Mouse (Mus musculus): ENCODE measurements around the gene Heatr4. TPM values are rescaled to one million over a fixed set of nuclear protein-coding genes. Genes with fewer than 3 reads are reported as not detected.
A peak's percentile ranks its signal among the peaks of the same experiment; 100 is the strongest.

Gene Heatr4
- polyA plus RNA-seq, 1 experiment from 2014 or later, result not detected

DNA sequence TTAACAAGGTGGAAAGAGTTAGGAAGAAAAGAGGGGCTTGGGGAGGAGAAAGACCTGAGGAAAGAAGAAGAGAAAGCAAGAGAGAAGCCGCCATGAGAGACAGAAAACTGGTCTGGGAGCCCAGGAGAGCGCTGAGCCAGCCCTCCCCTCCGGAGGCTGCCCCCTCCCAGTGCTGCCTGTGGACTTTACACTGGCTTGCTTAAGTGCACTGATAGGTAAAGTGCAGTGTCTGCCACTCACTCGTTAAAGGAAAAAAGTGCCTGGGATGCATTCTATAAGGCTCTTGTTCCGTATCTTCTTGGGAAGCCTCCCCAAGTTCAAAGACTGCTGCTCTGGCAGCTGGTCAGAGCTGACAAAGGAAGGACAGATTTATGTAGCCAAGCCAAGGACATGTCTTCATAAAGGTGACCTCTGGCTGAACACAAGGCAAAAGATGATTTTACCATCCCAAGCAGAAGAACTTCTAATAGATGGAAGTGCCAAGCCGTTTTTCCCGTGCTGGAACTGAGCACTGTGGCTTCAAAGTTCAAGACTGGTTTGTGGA lies 59.4 kb downstream of the Heatr4 start:
- WGBS, result 58% methylated on average over 7 of the region's 7 CpGs
- Histone ChIP-seq H3K27me3 (ENCODE audit: control insufficient read depth, insufficient read depth, low read length) (no peaks in the 10 kb centered on the region), H3K36me3 (replicated peaks; ENCODE audit: control insufficient read depth, insufficient read depth, low read depth, low read length) (no peaks in the 10 kb centered on the region), H3K4me3 (ENCODE audit: low read depth, low read length) (no peak overlapping the region), H3K9ac (replicated peaks; ENCODE audit: low read length) (no peak overlapping the region), H3K9me3 (replicated peaks; ENCODE audit: control insufficient read depth, low read length) (no peaks in the 10 kb centered on the region), H3K4me1 (ENCODE audit: control insufficient read depth, insufficient read depth, low read length) (no peaks in the 10 kb centered on the region), H3K27ac (replicated peaks; ENCODE audit: low read depth, low read length) (no peak overlapping the region), H3K4me2 (ENCODE audit: low read depth, low read length) (no peak overlapping the region)
- DNase-seq (ENCODE audit: low spot score), result no peak
- no peak for ATAC-seq (replicated peaks; ENCODE audit: insufficient number of reproducible peaks, low FRiP score, low TSS enrichment, low read depth)

DNA sequence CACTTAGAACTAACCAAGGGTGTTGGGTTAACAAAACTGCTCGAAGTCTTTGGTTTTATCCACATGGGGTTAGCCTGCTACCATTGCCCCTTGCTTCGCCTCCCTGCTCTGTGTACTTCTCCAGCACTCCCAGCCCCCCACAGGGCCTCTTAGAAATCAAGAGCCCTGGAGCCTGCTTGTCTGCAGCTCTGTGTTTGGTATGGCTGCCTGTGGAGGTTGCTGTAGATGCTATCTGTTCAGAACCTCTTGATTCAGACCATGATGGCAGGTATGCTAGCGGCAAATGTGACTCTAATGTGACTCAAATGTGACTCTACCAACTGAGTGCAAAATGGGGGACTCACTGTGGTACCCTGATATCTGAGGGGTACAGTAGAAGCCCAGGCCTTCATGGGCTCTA lies 60.3 kb downstream of the Heatr4 start:
- 46% methylated on average over 3 of the region's 3 CpGs for WGBS
- Histone ChIP-seq H3K27me3 (ENCODE audit: control insufficient read depth, insufficient read depth, low read length) (no peaks in the 10 kb centered on the region), H3K4me1 (ENCODE audit: control insufficient read depth, insufficient read depth, low read length) (no peaks in the 10 kb centered on the region), H3K9me3 (replicated peaks; ENCODE audit: control insufficient read depth, low read length) (no peaks in the 10 kb centered on the region), H3K27ac (replicated peaks; ENCODE audit: low read depth, low read length) (no peak overlapping the region), H3K4me2 (ENCODE audit: low read depth, low read length) (no peak overlapping the region), H3K4me3 (ENCODE audit: low read depth, low read length) (no peak overlapping the region), H3K9ac (replicated peaks; ENCODE audit: low read length) (no peak overlapping the region; the same call in 1 of the 2 replicates), H3K36me3 (replicated peaks; ENCODE audit: control insufficient read depth, insufficient read depth, low read depth, low read length) (no peaks in the 10 kb centered on the region)
- DNase-seq (ENCODE audit: low spot score) (peak; percentile 24), ATAC-seq (replicated peaks; ENCODE audit: insufficient number of reproducible peaks, low FRiP score, low TSS enrichment, low read depth) (no peak)

DNA sequence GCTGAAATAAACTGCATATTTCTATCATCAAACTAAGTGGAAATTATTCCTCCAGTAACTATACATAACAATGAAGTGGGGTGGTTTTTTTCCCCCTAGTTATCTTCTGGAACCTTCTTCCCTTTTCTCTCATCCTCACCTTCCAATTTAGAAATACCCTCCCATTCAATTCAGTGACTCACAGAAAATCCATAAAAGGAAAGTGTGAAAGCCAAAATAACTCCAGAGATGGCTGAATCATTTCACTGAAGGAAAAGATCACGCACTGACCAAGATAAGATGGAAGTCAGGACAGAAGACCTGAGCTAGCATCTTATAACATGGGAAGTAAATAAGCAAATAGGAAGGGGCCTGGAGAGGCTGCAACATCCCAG lies 61.2 kb downstream of the Heatr4 start:
- no peaks in the 10 kb centered on the region for H3K36me3 ChIP-seq (replicated peaks; ENCODE audit: control insufficient read depth, insufficient read depth, low read depth, low read length)
- 94% methylated on average over 1 of the region's 1 CpGs for WGBS
- no peak for ATAC-seq (replicated peaks; ENCODE audit: insufficient number of reproducible peaks, low FRiP score, low TSS enrichment, low read depth)
- no peak overlapping the region for H3K4me2 ChIP-seq (ENCODE audit: low read depth, low read length)
- DNase-seq (ENCODE audit: low spot score), result no peak
- H3K4me1 ChIP-seq (ENCODE audit: control insufficient read depth, insufficient read depth, low read length), result no peaks in the 10 kb centered on the region
- no peaks in the 10 kb centered on the region for H3K9me3 ChIP-seq (replicated peaks; ENCODE audit: control insufficient read depth, low read length)
- H3K27ac ChIP-seq (replicated peaks; ENCODE audit: low read depth, low read length), result no peak overlapping the region
- H3K27me3 ChIP-seq (ENCODE audit: control insufficient read depth, insufficient read depth, low read length), result no peaks in the 10 kb centered on the region
- no peak overlapping the region for H3K4me3 ChIP-seq (ENCODE audit: low read depth, low read length)
- H3K9ac ChIP-seq (replicated peaks; ENCODE audit: low read length), result no peak overlapping the region

DNA sequence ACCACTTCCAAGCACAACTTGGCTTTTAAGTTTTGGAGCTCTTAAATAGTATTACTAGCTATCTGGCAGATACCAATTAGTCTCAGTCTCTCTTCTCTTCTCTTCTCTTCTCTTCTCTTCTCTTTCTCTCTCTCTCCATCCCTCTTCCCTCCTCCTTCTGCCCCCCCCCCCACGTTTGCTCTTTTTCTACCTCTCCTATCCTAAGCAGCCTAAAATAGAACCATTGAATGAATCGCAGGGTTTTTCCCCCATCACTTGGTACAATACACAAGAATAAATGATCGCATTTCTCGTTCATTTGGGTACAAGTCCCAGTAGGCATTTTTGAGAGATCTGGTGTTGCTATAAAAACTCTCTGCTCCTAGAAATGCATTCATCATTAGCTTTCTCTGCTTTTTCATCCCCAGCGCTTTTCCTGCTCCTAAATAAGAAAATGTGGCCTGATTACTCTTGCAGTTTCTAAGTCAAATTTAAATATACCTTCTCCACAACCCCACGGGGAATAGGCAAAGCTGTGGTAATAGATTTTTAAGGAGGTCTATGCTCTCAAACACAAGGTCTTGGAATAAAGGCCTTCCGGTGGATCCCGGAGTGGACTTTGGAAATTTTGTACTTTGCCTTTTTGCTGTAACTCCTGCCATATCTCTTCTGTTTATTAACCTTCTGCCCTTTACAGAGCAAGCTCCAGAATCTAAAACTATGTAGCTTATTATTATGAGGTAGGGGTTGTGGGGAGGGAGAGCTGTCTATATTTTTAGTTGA lies 61.7 kb downstream of the Heatr4 start:
- no peaks in the 10 kb centered on the region for H3K27me3 ChIP-seq (ENCODE audit: control insufficient read depth, insufficient read depth, low read length)
- 38% methylated on average over 8 of the region's 8 CpGs for WGBS
- peak overlapping the region; percentile 78 for H3K9ac ChIP-seq (replicated peaks; ENCODE audit: low read length)
- peak overlapping the region; percentile 39 for H3K4me2 ChIP-seq (ENCODE audit: low read depth, low read length)
- H3K9me3 ChIP-seq (replicated peaks; ENCODE audit: control insufficient read depth, low read length), result no peaks in the 10 kb centered on the region
- DNase-seq (ENCODE audit: low spot score) (peak; percentile 26), ATAC-seq (replicated peaks; ENCODE audit: insufficient number of reproducible peaks, low FRiP score, low TSS enrichment, low read depth) (no peak)
- H3K27ac ChIP-seq (replicated peaks; ENCODE audit: low read depth, low read length), result no peak overlapping the region
- H3K36me3 ChIP-seq (replicated peaks; ENCODE audit: control insufficient read depth, insufficient read depth, low read depth, low read length), result no peaks in the 10 kb centered on the region
- peak overlapping the region; percentile 96 for H3K4me3 ChIP-seq (ENCODE audit: low read depth, low read length)
- H3K4me1 ChIP-seq (ENCODE audit: control insufficient read depth, insufficient read depth, low read length), result no peaks in the 10 kb centered on the region

DNA sequence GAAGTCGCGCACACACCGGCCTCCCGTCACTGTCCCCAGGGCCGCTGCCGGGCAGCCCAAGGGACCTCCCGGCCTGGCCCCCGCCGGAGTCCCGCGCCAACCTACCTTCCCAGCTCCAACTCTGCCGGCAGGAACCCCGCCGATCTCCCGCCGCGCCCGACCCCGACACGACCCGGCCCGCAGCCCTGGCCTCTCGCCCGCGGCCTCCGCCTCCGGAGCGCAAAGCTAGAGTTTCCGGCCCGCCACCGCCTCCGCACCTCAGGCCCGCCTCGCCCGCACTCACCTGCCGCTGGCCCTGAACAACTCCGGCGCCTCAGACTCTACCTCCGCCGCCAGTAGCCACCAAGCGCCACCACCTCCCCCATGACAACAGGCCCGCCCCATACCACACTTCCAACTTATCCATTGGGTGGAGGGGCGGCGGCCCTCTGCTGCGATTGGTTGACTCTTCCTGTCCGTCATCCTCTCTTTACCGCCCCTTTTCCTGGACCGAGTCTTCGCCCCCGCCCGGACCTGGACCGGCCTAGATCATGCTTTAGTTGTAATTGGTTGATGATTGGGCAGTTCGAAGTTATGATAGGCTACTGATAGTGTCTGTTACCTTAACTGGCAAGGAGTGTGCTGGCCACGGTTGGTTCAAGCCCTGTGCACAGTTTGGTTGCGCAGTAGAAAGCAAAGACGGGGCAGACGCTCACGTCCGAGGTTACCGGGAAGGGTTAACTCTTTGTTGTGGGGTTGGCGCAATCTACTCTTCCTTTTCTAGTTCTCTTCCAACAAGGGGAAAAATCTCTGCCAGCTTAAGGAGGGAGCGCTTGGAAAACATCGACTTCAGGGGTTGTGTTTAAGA lies 62.9 kb downstream of the Heatr4 start, which contains the start of gene Numb:
Gene Numb (minus strand): TSS at position 400 of the 847 bp plus-strand sequence.
- Histone ChIP-seq H3K4me3 (ENCODE audit: low read depth, low read length) (peak within 1 kb of the TSS; percentile 96), H3K9ac (replicated peaks; ENCODE audit: low read length) (peak within 1 kb of the TSS; percentile 87), H3K4me2 (ENCODE audit: low read depth, low read length) (peak within 1 kb of the TSS; percentile 85), H3K36me3 (replicated peaks; ENCODE audit: control insufficient read depth, insufficient read depth, low read depth, low read length) (no peaks in the 10 kb centered on the region), H3K4me1 (ENCODE audit: control insufficient read depth, insufficient read depth, low read length) (no peaks in the 10 kb centered on the region), H3K27ac (replicated peaks; ENCODE audit: low read depth, low read length) (peak within 1 kb of the TSS; percentile 82), H3K9me3 (replicated peaks; ENCODE audit: control insufficient read depth, low read length) (no peaks in the 10 kb centered on the region), H3K27me3 (ENCODE audit: control insufficient read depth, insufficient read depth, low read length) (no peaks in the 10 kb centered on the region)
- DNase-seq (ENCODE audit: low spot score) (peak; percentile 98), ATAC-seq (replicated peaks; ENCODE audit: insufficient number of reproducible peaks, low FRiP score, low TSS enrichment, low read depth) (peak; percentile 100)
- under 1% methylated on average over 56 of the region's 63 CpGs for WGBS

DNA sequence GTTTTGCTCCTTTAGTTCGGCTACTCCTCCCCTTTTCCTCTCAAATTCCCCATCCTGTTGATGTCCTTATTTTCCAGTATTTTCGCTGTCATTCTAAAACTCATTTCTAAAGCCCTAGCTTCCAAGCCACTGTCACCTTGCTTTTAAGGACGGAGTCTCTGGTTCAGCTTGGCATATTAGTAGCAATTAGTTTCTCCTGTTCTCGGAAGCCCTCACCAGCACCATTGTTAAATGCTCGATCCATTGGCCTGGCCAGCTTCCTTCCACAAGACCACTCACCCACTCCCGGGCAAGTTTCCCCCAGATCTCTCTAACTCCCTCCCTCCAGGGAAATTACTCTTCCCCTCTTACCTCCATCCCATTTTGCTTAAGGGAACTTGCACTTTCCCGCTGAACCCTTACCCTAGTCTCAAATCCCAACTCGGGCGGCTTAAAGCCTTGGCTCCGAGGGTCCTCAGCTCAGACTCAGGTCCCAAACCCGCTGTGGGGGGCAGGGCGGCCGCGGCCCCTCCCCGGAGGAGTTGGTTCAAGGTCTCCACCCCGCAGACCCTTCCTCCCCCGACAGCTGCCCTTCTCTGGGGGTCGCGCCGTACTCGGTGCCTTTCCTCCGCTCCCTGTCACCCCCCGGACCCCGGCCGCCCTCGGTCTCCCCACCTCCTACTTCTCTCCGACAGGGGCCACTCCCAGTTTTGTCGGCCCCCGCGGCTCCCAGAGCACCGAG lies 63.8 kb downstream of the Heatr4 start:
- WGBS, result under 1% methylated on average over 31 of the region's 31 CpGs

DNA sequence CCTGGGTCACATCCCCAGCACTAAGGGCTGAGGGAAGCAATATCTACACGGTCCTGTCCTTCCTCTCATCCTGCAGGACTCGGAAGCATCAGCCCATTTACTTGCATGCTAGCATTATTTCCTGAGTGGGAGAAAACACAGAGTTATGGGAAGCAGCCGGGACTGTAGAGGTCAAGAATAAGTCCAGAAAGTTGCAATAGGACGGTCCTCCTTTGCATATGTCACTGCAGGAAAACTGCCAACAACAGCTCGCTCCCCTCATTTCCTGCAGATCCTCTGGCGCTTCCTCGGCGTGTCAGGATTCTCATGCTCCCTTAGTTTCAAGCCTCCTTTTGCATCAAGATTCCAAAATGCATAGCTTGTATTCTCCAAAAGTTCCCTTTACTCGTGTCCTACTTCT lies 67.8 kb downstream of the Heatr4 start:
- H3K9ac ChIP-seq (replicated peaks; ENCODE audit: low read length), result no peak overlapping the region
- no peaks in the 10 kb centered on the region for H3K4me1 ChIP-seq (ENCODE audit: control insufficient read depth, insufficient read depth, low read length)
- no peak overlapping the region for H3K4me3 ChIP-seq (ENCODE audit: low read depth, low read length)
- WGBS, result 77% methylated on average over 9 of the region's 9 CpGs
- H3K9me3 ChIP-seq (replicated peaks; ENCODE audit: control insufficient read depth, low read length), result no peaks in the 10 kb centered on the region
- no peak overlapping the region for H3K27ac ChIP-seq (replicated peaks; ENCODE audit: low read depth, low read length)
- no peak for DNase-seq (ENCODE audit: low spot score)
- no peaks in the 10 kb centered on the region for H3K36me3 ChIP-seq (replicated peaks; ENCODE audit: control insufficient read depth, insufficient read depth, low read depth, low read length)
- H3K4me2 ChIP-seq (ENCODE audit: low read depth, low read length), result no peak overlapping the region
- no peak for ATAC-seq (replicated peaks; ENCODE audit: insufficient number of reproducible peaks, low FRiP score, low TSS enrichment, low read depth)
- no peaks in the 10 kb centered on the region for H3K27me3 ChIP-seq (ENCODE audit: control insufficient read depth, insufficient read depth, low read length)

More for the DNA sequence above, 63.8 kb downstream of the Heatr4 start:
- H3K27ac ChIP-seq (replicated peaks; ENCODE audit: low read depth, low read length), result peak overlapping the region; percentile 82
- peak overlapping the region; percentile 85 for H3K4me2 ChIP-seq (ENCODE audit: low read depth, low read length)
- peak overlapping the region; percentile 87 for H3K9ac ChIP-seq (replicated peaks; ENCODE audit: low read length)
- H3K27me3 ChIP-seq (ENCODE audit: control insufficient read depth, insufficient read depth, low read length), result no peaks in the 10 kb centered on the region
- no peaks in the 10 kb centered on the region for H3K9me3 ChIP-seq (replicated peaks; ENCODE audit: control insufficient read depth, low read length)
- H3K4me1 ChIP-seq (ENCODE audit: control insufficient read depth, insufficient read depth, low read length), result no peaks in the 10 kb centered on the region
- ATAC-seq (replicated peaks; ENCODE audit: insufficient number of reproducible peaks, low FRiP score, low TSS enrichment, low read depth) (no peak), DNase-seq (ENCODE audit: low spot score) (peak; percentile 49)
- H3K36me3 ChIP-seq (replicated peaks; ENCODE audit: control insufficient read depth, insufficient read depth, low read depth, low read length), result no peaks in the 10 kb centered on the region
- H3K4me3 ChIP-seq (ENCODE audit: low read depth, low read length), result peak overlapping the region; percentile 96

Measured in embryonic facial prominence, embryonic 11.5 days (tissue).